ENCODE assay signal across 8 mouse cellular contexts in the genomic region with DNA sequence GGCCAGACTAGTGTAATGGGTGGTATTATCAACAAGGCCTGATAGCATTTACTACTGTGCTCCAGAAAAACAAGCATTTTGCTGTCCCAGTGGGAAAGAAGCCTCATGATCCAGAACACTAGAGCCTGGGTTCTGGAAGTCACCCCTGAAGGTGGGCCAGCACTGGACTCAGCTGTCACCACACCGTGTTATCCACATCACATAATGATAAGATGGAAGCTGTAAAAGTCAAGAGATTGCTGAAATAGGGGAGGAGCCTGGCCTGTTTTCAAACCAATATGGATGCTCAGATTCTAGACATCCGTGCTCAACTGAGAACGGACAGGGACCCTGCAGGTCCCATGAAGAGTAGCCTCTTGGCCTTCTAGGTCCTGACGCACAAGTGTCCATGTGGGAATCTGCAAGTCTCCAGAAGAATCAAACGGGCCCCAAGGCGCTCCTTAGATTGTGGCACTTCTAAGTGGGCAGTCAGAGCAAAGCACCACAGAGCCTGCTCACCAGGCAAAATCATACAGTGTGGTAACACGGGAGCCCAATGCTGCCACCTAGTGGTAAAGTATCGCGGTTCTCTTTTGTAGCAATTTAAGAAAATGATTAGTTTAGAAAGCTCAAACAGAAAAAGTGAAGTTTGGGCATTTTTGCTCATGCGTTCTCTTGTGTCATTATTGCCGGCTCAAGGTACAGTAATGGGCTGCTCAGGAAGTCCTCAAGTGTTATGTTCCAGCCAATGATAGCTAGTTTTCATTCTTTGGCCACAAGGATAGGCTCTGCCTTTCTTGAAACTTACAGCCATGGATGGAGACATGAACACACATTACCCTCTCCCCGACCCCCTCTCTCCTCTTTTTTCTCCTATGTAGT. TPM values are rescaled to one million over a fixed set of nuclear protein-coding genes. Genes with fewer than 3 reads are reported as not detected.
DNase-seq lines count a peak whose midpoint lies in the region; ATAC-seq lines count a peak whose summit lies in the region.

No protein-coding gene starts in this region.

- ATAC-seq in forebrain, embryonic 15.5 days (replicated peaks) = peak; percentile 74; the same call in 1 of the 2 replicates
- peak; percentile 81 for ATAC-seq in hematopoietic stem cell, adult 5-6 weeks (replicated peaks in 1 of 2; ENCODE audit: insufficient read depth in 1 of 2, low FRiP score in 2 of 2, low TSS enrichment in 1 of 2, low read depth in 1 of 2, poor library complexity in 2 of 2, severe bottlenecking in 2 of 2)

- H3K27ac ChIP-seq in forebrain, embryonic 15.5 days (replicated peaks) = no peak overlapping the region

- H3K9me3 ChIP-seq in forebrain, embryonic 15.5 days = no peaks in the 10 kb centered on the region

- H3K9ac ChIP-seq in forebrain, embryonic 15.5 days (replicated peaks) = no peak overlapping the region; the same call in 1 of the 2 replicates

- WGBS in forebrain, embryonic 15.5 days = 28% methylated on average over 12 of the region's 12 CpGs

- H3K4me1 ChIP-seq in forebrain, embryonic 15.5 days = no peaks in the 10 kb centered on the region

- H3K4me3 ChIP-seq in forebrain, embryonic 15.5 days = no peak overlapping the region

- peak overlapping the region; percentile 31 for H3K4me2 ChIP-seq in forebrain, embryonic 15.5 days (replicated peaks)

- no peaks in the 10 kb centered on the region for H3K36me3 ChIP-seq in forebrain, embryonic 15.5 days

- peak; percentile 94 for DNase-seq in NIH3T3 (ENCODE audit: low read depth)
- DNase-seq in cerebellum, adult 11-12 months = peak; percentile 65
- peak; percentile 57 to 85 for DNase-seq in layer of hippocampus, adult 8-10 months (ENCODE audit: low spot score in 2 of 2)
- peak; percentile 87 for DNase-seq in lung, postnatal 10 days
- peak; percentile 74 for DNase-seq in right cerebral cortex, adult 18-20 months
- peak; percentile 36 for DNase-seq in yolk sac, embryonic 10.5 days (ENCODE audit: low spot score)

- no peaks in the 10 kb centered on the region for H3K27me3 ChIP-seq in forebrain, embryonic 15.5 days

RNA-seq across cellular contexts. Expression of a gene that starts 32.9 kb away (rescaled TPM):
- polyA plus RNA-seq in forebrain, embryonic 15.5 days (2015; fragmentation: Nextera tagmentation; extraction: Ambion mirVana) = 0.14 TPM in 1 of 2 replicates, not detected in the other
- not detected in 2 replicates for total RNA-seq in hematopoietic stem cell, adult 5-6 weeks (2017)
- total RNA-seq in layer of hippocampus, adult 8-10 months (2022) = 1 to 10 TPM; 1.2 to 4.3 (median 2.7) TPM

RNA-seq across cellular contexts. Expression of a gene that starts 57.4 kb away (rescaled TPM):
- polyA plus RNA-seq in forebrain, embryonic 15.5 days (2015; fragmentation: Nextera tagmentation; extraction: Ambion mirVana) = 29.6 and 36.6 TPM in 2 replicates
- not detected in 2 replicates for total RNA-seq in hematopoietic stem cell, adult 5-6 weeks (2017)
- total RNA-seq in layer of hippocampus, adult 8-10 months (2022) = 100 to 1,000 TPM; 114 to 176 (median 137) TPM

RNA-seq across cellular contexts. Expression of a gene that starts 59.4 kb away (rescaled TPM):
- 69.1 and 70.7 TPM in 2 replicates for polyA plus RNA-seq in forebrain, embryonic 15.5 days (2015; fragmentation: Nextera tagmentation; extraction: Ambion mirVana)
- total RNA-seq in hematopoietic stem cell, adult 5-6 weeks (2017) = 11.9 and 18.3 TPM in 2 replicates
- total RNA-seq in layer of hippocampus, adult 8-10 months (2022) = 10 to 100 TPM; 32.4 to 44.2 (median 38.4) TPM

Comparison
In these comparisons a context has a peak if more than half of its experiments do, and no peak if none do; other contexts are left out.
1. DNase-seq: peak in every context shown above with its lines; median percentile 94 in NIH3T3; 87 in lung, postnatal 10 days; 74 in right cerebral cortex, adult 18-20 months; 71 in layer of hippocampus, adult 8-10 months; 65 in cerebellum, adult 11-12 months; 36 in yolk sac, embryonic 10.5 days.
2. RNA of a gene that starts 57.4 kb away (total RNA-seq): 114 to 176 TPM in layer of hippocampus, adult 8-10 months; not detected in hematopoietic stem cell, adult 5-6 weeks; every median in the first group is over 100 times any median in the second.